Mouse (Mus musculus) hindbrain, embryonic 13.5 days (tissue): Measurements from ENCODE around the gene Cyp2a5. TPM values are rescaled to one million over a fixed set of nuclear protein-coding genes. Genes with fewer than 3 reads are reported as not detected.

Experiments
- polyA plus RNA-seq: library from polyadenylated mRNA; unstranded; fragments of >200 nt; fragmentation: Nextera tagmentation; extraction: Ambion mirVana; gene quantifications from 2 replicates; pipeline ENCODE4 v1.2.1, GENCODE M21; 2015

Cyp2a5 gene
- polyA plus RNA-seq, 1 experiment from 2014 or later, result 0.70 TPM

Other genes starting within 250 kb of the Cyp2a5 start
- gene Vmn1r185, start 216.8 kb upstream of the Cyp2a5 start, polyA plus RNA-seq, result not detected in 2 replicates
- gene Cyp2b23, start 148.9 kb upstream of the Cyp2a5 start, polyA plus RNA-seq, result not detected in 2 replicates
- gene Cyp2b19, start 78.2 kb upstream of the Cyp2a5 start, polyA plus RNA-seq, result 0.40 and 0.53 TPM in 2 replicates
- gene Cyp2g1, start 26.4 kb upstream of the Cyp2a5 start, polyA plus RNA-seq, result not detected in 2 replicates
- not detected in 2 replicates for gene Cyp2a22, start 104.1 kb downstream of the Cyp2a5 start, polyA plus RNA-seq
- not detected in 2 replicates for gene Cyp2a12, start 193.8 kb downstream of the Cyp2a5 start, polyA plus RNA-seq